Mouse (Mus musculus) CD8-positive naive resting alpha-beta T cell, adult 2 months (primary cell): Measurements from ENCODE around the gene Cpm.
"Not testable (repeated sequence)": the region's sequence is repeated elsewhere in the genome, so short reads cannot be mapped to it uniquely, and the experiment has no call there.

ENCODE experiments used
- DNase-seq, 2 experiments: peaks; one replicate each; pipeline ENCODE4 v3.0.0; 2022; ENCODE audit warnings: low read depth in 2 of 2, low spot score in 2 of 2

The Cpm gene

DNA sequence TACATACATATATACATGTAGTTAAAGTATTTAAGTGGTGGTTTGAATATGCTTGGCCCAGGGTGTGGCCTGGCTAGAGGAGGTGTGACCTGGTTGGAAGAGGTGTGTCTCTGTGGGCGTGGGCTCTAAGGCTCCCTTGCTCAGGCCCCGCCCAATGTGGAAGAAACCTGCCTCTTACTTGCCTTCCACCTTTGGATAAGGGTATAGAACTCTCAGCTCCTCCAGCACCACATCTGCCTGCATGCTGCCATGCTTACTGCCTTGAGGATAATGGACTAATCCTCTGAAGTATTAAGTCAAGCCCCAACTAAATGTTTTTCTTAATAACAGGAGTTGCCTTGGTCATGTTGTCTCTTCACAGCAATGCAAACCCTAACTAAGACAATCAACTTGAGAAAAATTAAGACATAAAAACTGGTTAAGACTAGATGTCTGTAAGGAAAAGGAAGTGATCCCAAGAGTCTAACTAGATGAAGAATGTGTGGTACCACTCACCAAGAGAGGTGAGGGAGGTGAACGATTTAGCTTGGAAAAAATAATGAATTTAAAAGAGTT, 68.3 kb downstream of the Cpm start:
- no peak for DNase-seq

DNA sequence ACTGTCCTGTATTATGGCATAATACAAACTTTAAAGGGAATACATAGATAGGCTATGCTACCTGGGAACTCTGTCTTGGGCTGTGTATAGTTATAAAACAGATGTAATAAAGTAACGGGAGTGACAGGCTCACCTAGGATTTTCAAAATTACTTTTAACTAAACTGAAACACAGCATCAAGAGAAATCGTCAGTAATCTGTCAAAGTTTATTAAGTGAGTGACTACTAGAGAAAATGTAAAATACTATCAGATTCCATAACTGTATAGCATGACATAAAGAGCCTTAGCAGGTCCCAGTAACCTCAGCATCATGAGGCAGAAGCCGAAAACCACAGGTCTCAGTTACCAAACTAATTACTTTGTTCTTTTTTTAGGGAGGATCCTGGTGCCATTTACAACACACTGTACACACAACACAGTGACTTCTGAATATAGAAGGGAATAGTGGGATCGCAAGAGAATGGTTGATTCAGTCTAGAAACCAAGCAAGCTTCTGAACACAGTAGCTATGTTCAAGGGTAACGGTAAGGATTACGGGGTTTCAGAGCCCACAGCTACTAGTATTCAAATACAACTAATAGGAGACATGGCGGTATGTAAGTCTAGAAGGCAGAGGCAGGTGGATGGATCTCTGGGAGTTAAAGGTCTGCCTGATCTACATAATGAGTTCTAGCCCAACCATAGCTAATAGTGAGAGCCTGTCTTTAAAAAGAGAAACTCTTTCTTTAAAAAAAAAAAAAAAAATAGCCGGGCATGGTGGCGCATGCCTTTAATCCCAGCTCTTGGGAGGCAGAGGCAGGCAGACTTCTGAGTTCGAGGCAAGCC, 69.2 kb downstream of the Cpm start:
- no peak for DNase-seq

DNA sequence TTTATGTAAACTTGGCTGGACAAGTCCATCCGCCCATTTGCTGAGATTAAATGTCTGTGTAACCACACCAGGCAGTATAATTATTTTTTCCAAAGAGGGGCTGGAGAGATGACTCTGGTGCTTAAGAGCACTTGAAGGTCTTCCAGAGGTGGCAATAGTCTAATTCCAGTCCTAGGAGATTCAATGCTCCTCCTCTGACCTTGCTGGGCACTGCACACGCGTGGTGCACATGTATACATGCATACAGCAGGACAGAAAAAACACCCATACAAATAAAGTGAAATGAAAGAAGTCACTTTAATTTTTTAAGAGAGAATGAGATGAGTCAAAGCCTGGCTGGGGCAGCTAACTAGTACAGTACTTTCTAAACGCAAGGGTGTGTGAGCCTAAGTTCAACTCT, 70.6 kb downstream of the Cpm start:
- no peak for DNase-seq

DNA sequence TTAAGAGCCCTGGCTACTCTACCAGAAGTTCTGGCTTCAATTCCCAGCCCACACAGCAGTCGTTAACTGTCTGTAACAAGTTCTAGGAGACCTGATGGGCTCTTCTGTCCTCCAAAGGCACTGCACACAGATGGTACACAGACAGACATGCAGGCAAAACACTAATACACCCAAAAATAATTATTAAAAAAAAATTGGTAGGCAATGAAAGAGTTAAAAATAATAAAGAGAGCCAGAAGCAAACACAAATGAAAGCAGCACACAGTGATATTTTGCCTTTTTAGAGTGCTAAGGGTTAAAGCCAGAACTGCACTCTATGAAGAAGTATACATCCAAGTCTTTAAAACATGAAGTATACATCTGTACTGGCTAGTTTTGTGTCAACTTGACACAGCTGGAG, 71.2 kb downstream of the Cpm start:
- no peak for DNase-seq

DNA sequence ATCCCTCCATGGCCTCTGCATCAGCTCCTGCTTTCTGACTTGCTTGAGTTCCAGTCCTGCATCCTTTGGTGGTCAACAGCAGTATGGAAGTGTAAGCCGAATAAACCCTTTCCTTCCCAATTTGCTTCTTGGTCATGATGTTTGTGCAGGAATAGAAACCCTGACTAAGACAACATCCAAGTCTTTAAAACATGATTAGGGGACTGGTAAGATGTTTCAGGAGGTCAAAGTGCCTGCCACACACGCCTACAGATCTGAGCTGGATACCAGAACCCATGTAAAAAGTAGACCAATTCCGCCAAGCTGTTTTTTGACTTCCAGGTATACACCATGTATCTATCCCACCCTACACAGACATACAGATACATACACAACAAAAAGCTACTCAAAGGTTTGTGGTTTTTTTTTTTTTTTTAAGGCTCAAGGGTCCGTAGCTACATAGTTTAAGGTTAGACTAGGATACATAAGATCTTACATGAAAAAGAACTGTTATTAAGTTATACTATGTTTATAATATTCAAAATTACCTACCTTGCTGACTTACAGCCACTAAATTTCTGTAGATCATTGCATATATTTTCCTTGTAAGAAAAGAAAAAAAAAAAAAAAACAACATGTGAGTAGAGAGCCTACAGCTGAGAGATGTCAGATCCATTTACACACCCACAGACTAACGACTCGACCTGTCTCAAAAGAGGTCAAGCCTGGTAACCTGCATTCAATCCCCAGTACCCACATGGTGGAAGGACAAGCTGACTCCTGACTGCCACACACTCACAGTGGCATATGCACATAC, 71.9 kb downstream of the Cpm start:
- DNase-seq: no peak

DNA sequence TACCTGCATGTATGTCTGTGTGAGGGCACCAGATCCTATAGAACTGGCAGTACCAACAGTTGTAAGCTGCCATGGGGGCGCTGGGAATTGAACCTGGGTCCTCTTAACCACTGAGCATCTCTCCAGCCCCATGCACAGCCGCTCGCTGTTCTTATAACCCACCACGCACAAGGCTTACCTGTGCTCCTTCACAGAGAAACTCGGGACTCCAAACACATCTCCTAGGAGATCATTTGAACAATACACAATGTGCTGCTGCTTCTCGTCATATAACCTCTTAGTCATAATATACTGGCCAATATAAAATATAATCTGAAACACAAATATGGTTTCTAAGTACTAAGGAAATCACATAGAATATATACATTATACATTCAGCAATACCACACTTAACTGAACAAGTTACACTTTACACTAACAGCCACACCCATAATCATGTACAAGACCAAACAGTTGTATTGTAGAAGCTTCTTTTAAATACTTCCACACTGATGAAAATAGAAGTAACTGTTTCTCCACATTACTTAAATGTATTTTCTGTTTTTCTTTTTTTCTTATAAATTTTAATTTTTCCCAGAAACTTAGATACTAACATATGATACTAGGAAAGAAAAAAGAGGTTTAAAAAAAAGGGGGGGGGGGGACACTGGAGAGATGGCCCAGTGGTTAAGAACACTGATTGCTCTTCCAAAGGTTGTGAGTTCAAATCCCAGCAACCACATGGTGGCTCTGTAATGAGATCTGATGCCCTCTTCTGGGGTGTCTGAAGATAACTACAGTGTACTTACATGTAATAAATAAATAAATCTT, 72.9 kb downstream of the Cpm start:
- no peak for DNase-seq

GRCm38 (mm10) chr10:117703506-117703905, 74.2 kb downstream of the Cpm start:
- no peak for DNase-seq

- DNase-seq: not testable (repeated sequence)
Measured at GRCm38 (mm10) chr10:117704314-117704963, 75.1 kb downstream of the Cpm start.

- DNase-seq: no peak
Measured at GRCm38 (mm10) chr10:117704964-117705335, 75.7 kb downstream of the Cpm start.

GRCm38 (mm10) chr10:117705806-117706205, 76.5 kb downstream of the Cpm start:
- DNase-seq: no peak

DNA sequence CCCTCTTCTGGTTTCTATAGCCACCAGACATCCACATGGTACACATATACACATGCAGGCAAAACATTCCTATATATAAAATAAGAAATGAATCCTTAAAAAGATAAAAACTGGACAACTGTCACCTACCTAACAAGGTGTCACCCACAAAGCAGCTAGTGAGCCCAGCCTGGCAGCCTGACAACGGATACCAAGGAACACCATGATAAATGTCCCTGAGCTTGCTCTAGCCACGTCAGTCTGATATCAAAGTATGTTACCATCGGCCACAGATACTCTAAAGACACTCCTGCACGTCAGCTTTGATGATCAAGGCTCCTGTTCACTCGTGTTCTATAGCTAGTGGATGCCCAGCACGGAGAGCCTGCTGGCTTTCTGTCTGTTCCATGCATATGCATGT, 77.1 kb downstream of the Cpm start:
- DNase-seq: no peak

DNA sequence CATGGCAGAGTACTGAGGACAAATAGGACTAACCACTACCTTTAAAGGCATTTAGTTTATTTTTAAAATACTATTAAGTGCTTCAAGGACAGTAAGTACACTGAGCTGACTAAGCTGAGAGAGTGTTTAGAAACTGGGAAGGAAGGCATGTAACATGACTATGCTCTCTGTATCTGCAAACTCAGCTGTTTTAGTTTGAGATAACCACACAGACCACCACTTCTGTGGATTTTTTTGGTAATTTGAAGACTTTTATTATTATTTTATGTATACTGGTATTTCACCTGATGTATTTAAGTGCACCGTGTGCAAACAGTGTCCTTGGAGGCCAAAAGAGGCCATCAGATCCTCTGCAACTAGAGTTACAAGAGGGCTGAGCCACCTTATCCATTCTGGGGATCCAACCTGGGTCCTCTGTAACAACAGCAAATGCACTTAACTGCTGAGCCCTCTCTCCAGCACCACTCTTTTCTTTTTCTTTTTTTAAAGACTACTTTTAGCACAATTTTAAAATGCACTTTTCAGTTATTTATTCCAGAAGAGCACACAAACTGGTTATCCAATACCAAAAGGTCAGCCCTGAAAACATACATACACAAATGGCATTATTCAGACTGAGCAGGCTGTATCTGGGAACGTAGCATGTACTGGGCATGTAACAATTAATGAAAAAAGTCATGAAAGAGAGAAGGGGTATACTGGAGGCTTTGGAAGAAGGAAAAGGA, 78.0 kb downstream of the Cpm start:
- DNase-seq: no peak

- DNase-seq: no peak
Measured at GRCm38 (mm10) chr10:117708376-117708775, 79.1 kb downstream of the Cpm start.

DNA sequence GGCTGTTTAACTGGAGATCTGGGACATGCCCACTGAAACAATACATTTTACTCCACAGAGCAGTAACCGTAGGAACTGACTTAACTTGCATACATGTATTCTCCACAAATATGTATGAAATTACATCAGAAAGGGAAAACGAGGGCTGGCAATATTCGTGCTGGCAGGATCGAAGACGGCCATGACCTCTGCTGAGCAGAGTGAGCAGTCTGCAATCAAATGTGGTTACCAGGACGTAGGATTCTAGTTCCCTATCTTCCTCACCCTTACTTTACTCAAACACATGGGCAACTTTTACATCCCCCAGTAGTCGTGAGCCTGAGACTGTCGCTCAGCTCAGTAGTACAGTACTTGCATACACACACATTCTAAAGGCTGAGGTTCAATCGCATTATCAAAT, 79.6 kb downstream of the Cpm start:
- DNase-seq: no peak

GRCm38 (mm10) chr10:117709326-117709830, 80.1 kb downstream of the Cpm start:
- DNase-seq: no peak

GRCm38 (mm10) chr10:117709930-117710603, 80.8 kb downstream of the Cpm start:
- peak; percentile 49 to 52 for DNase-seq

- DNase-seq: peak; percentile 95 to 96
Measured at GRCm38 (mm10) chr10:117710604-117711141, 81.4 kb downstream of the Cpm start, which contains the start of gene Mdm2. Gene Mdm2 (minus strand): TSS chr10:117710758.

- no peak for DNase-seq
Measured at GRCm38 (mm10) chr10:117711408-117711807, 82.1 kb downstream of the Cpm start.

DNA sequence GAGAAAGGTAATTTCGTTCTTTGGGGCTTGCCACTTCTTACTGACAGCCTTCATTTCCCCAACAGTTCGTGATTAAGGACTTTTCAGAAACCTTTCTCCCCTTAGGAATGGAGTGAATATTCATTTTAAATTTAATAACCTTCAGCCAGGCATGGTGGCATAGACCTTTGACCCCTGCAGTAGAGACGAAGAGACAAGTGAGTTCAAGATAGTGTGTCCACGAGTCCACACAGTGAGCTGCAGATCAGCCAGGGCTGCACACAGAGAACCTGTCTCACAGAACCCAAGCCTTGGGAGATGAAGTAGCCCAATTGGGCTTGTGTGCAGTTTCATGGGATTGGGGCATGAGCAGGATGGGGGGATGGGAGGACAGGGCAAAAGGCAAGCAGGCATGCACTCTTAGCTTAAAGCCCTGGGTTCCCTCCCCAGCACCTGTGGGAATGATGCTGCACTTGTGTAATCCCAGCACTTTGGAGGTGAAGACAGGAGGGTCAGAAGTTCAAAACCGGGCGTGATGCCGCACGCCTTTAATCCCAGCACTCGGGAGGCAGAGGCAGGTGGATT, 83.0 kb downstream of the Cpm start:
- DNase-seq: no peak
